Mouse (Mus musculus) heart, postnatal 0 days (tissue): ENCODE results near the gene Ly86.

Experiments used
- CTCF ChIP-seq: IDR thresholded peaks from 2 replicates; pipeline ENCODE4 v1.5.1; 2016; ENCODE audit warnings: antibody characterized with exemption, control low read depth, low read depth
- EP300 ChIP-seq: IDR thresholded peaks from 2 replicates; pipeline ENCODE4 v1.6.1; 2016; ENCODE audit warnings: antibody characterized with exemption, low read depth

DNA sequence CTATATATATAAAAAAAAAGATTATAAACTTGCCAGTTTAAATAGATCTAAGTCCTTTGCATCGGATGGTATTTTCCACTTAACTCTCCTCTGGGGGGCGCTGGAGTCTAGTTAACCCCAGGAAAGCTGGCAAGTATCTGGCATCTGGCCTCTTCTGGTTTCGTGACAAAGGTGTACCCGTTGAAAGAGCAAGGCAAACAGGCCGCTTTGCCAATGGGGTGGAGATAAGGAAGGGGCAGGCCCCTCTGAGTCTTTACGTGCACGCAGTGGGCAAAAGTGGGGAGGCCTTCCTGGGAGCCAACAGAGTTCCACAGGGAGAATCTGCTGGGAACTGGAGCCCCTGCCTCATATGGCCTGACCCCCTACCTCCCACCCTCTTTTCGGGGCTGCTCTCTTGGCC, 122.8 kb downstream of the Ly86 start:
- TF ChIP-seq CTCF (peak; percentile 63), EP300 (0 out of 2 replicates have a peak, but pooled peaks have one; percentile 17)
